ENCODE assay signal across 11 mouse cellular contexts in genomic region chr9:99345351-99345792, GRCm38 (mm10). TPM values are rescaled to one million over a fixed set of nuclear protein-coding genes. Genes with fewer than 3 reads are reported as not detected.
A peak's percentile ranks its signal among the peaks of the same experiment; 100 is the strongest.
DNase-seq lines count a peak whose midpoint lies in the region; ATAC-seq and TF ChIP-seq lines count a peak whose summit lies in the region.
"Had no signal": no experiment of that assay in that cellular context is flagged by ENCODE, and none has a peak within 500 bp of the region (broad histone marks: within the 10 kb centered on the region; RNA-seq: fewer than 3 reads in every experiment).

No protein-coding gene starts in this region.

- TF ChIP-seq CTCF in stomach, postnatal 0 days (IDR thresholded peaks at IDR 0.05; ENCODE audit: low read depth), result no peak

- no peaks in the 10 kb centered on the region for H3K36me3 ChIP-seq in stomach, postnatal 0 days (ENCODE audit: control insufficient read depth, insufficient read depth, low read length)

- WGBS in stomach, postnatal 0 days, result 38% methylated on average over 4 of the region's 4 CpGs

- ATAC-seq in stomach, postnatal 0 days (ENCODE audit: low FRiP score, low TSS enrichment), result no peak

- no peak overlapping the region for H3K4me3 ChIP-seq in stomach, postnatal 0 days (ENCODE audit: low read depth, low read length)
- H3K4me3 ChIP-seq: myocyte had no signal

- H3K27me3 ChIP-seq in stomach, postnatal 0 days (ENCODE audit: control insufficient read depth, insufficient read depth, low read length), result no peaks in the 10 kb centered on the region

- no peaks in the 10 kb centered on the region for H3K9me3 ChIP-seq in stomach, postnatal 0 days (ENCODE audit: control insufficient read depth, low read length)

- TF ChIP-seq EP300 in stomach, postnatal 0 days (optimal IDR thresholded peaks at IDR 0.05), result no peak

- no peak overlapping the region for H3K27ac ChIP-seq in stomach, postnatal 0 days (replicated peaks)

- intact Hi-C loops in left cerebral cortex, postnatal 25 days (cut with DNase I), result no loop called here
- intact Hi-C loops in heart, postnatal 10 days (cut with DNase I), result no loop called here

- no peaks in the 10 kb centered on the region for H3K4me1 ChIP-seq in stomach, postnatal 0 days (replicated peaks; ENCODE audit: control insufficient read depth, insufficient read depth)

- H3K9ac ChIP-seq in stomach, postnatal 0 days (ENCODE audit: low read length), result no peak overlapping the region

- H3K4me2 ChIP-seq in stomach, postnatal 0 days (replicated peaks; ENCODE audit: low read depth), result no peak overlapping the region

- DNase-seq in cerebellum, postnatal 14 days, result peak; percentile 43 to 63
- no peak for DNase-seq in cerebellum, adult 9-11 months
- peak; percentile 28 to 32 for DNase-seq in frontal cortex, postnatal 25 days (ENCODE audit: low spot score in 2 of 2)
- peak; percentile 67 to 90 for DNase-seq in left cerebral cortex, postnatal 25 days (ENCODE audit: low spot score in 2 of 2)
- DNase-seq in retina, embryonic 14.5 days (ENCODE audit: low spot score), result peak; percentile 20
- DNase-seq in heart, postnatal 10 days, result no peak
- DNase-seq in stomach, postnatal 0 days (ENCODE audit: low spot score), result no peak
- no peak for DNase-seq in gastrocnemius, adult 8-10 months (ENCODE audit: low spot score in 2 of 2)
- DNase-seq: kidney, postnatal 14 days; thymus, postnatal 25 days had no signal

RNA-seq across cellular contexts. Expression of gene Esyt3, which starts 13.0 kb away (rescaled TPM):
- 1 to 10 TPM; 1.8 to 2.4 TPM for total RNA-seq in left cerebral cortex, postnatal 25 days (2021)
- under 1 TPM; 0.31 to 0.79 TPM for total RNA-seq in heart, postnatal 10 days (2021)
- polyA plus RNA-seq in stomach, postnatal 0 days (2015; fragmentation: Nextera tagmentation; extraction: Ambion mirVana), result 9.5 and 9.6 TPM in 2 replicates
- total RNA-seq in gastrocnemius, adult 8-10 months (2022), result not detected

Comparison
In these comparisons a context has a peak if more than half of its experiments do, and no peak if none do; other contexts are left out.
1. DNase-seq: peak in cerebellum, postnatal 14 days (2 of 2), frontal cortex, postnatal 25 days (2 of 2), left cerebral cortex, postnatal 25 days (2 of 2) and retina, embryonic 14.5 days (single experiment); none in cerebellum, adult 9-11 months (single experiment), heart, postnatal 10 days (0 of 2), stomach, postnatal 0 days (single experiment) and gastrocnemius, adult 8-10 months (0 of 2).